Mouse (Mus musculus) mesoderm, embryonic 11.5 days (tissue): Measurements from ENCODE around the gene Zdhhc18.
A peak's percentile ranks its signal among the peaks of the same experiment; 100 is the strongest.

Experiments used
- DNase-seq: peaks from one replicate; pipeline ENCODE4 v3.0.0-alpha.2; 2012; ENCODE audit warnings: low read depth, low spot score

Gene Zdhhc18

GRCm38 (mm10) chr4:133604856-133605255, 45.1 kb downstream of the Zdhhc18 start:
- no peak for DNase-seq

GRCm38 (mm10) chr4:133604175-133604574, 45.8 kb downstream of the Zdhhc18 start:
- DNase-seq, result no peak

- DNase-seq, result no peak
These were observed 46.9 kb downstream of the Zdhhc18 start for GRCm38 (mm10) chr4:133603056-133603455.

- no peak for DNase-seq
These were observed 48.2 kb downstream of the Zdhhc18 start, which contains the start of gene Sfn for GRCm38 (mm10) chr4:133601721-133602218. Gene Sfn, minus strand, starts transcription at chr4:133602168.

GRCm38 (mm10) chr4:133600306-133600705, 49.6 kb downstream of the Zdhhc18 start:
- DNase-seq, result no peak

GRCm38 (mm10) chr4:133599571-133600073, 50.3 kb downstream of the Zdhhc18 start:
- peak; percentile 87 for DNase-seq

GRCm38 (mm10) chr4:133599116-133599515, 50.8 kb downstream of the Zdhhc18 start:
- DNase-seq, result no peak

- DNase-seq, result no peak
These were observed 51.3 kb downstream of the Zdhhc18 start for GRCm38 (mm10) chr4:133598616-133599015.

GRCm38 (mm10) chr4:133596084-133596483, 53.9 kb downstream of the Zdhhc18 start:
- DNase-seq, result no peak

- DNase-seq, result no peak
These were observed 54.4 kb downstream of the Zdhhc18 start for GRCm38 (mm10) chr4:133595538-133595937.

GRCm38 (mm10) chr4:133592570-133592969, 57.4 kb downstream of the Zdhhc18 start:
- DNase-seq, result peak; percentile 71

GRCm38 (mm10) chr4:133584059-133584951, 65.6 kb downstream of the Zdhhc18 start, which contains the start of gene Gpn2:
Gene Gpn2, plus strand, starts transcription at chr4:133584362.
- DNase-seq, result peak; percentile 78

- no peak for DNase-seq
These were observed 66.3 kb downstream of the Zdhhc18 start for GRCm38 (mm10) chr4:133583690-133584058.

- DNase-seq, result no peak
These were observed 72.0 kb downstream of the Zdhhc18 start for GRCm38 (mm10) chr4:133577983-133578382.

GRCm38 (mm10) chr4:133574843-133575202, 75.1 kb downstream of the Zdhhc18 start:
- DNase-seq, result no peak

- peak; percentile 94 for DNase-seq
These were observed 75.7 kb downstream of the Zdhhc18 start, which contains the start of gene Gpatch3 for GRCm38 (mm10) chr4:133574070-133574842. Gene Gpatch3, plus strand, starts transcription at chr4:133574745.

- DNase-seq, result no peak
These were observed 79.9 kb downstream of the Zdhhc18 start for GRCm38 (mm10) chr4:133570066-133570466.

GRCm38 (mm10) chr4:133569291-133570065, 80.5 kb downstream of the Zdhhc18 start:
- no peak for DNase-seq

GRCm38 (mm10) chr4:133567251-133567650, 82.7 kb downstream of the Zdhhc18 start:
- no peak for DNase-seq

- DNase-seq, result no peak
These were observed 86.8 kb downstream of the Zdhhc18 start for GRCm38 (mm10) chr4:133563123-133563571.

- no peak for DNase-seq
These were observed 88.3 kb downstream of the Zdhhc18 start for GRCm38 (mm10) chr4:133561622-133562021.
